Mouse (Mus musculus) liver, embryonic 14.5 days (tissue): ENCODE measurements around the gene Gm11492. TPM values are rescaled to one million over a fixed set of nuclear protein-coding genes. Genes with fewer than 3 reads are reported as not detected.

Source experiments
- ATAC-seq: fragments of 200-750 bp; cut with Nextera tagmentation; 2 replicates; pipeline ENCODE4 v1.8.0; 2017; ENCODE audit warnings: moderate number of reproducible peaks, mild to moderate bottlenecking, moderate library complexity; ENCODE audit not compliant: insufficient read depth
- DNase-seq, 3 experiments: peaks; one replicate each; pipeline ENCODE4 v3.0.0-alpha.2; 2012 to 2013; ENCODE audit warnings: low read depth in 3 of 3, low spot score in 3 of 3
- H3K27ac ChIP-seq: fragments of 300-500 bp; sonication (generic); 2 replicates; pipeline ENCODE4 v1.5.1; 2014; ENCODE audit warnings: moderate library complexity, mild to moderate bottlenecking, control low read depth, inconsistent platforms
- H3K27me3 ChIP-seq: fragments of 300-500 bp; sonication (generic); 2 replicates; pipeline ENCODE4 v1.6.1; 2014; ENCODE audit warnings: mild to moderate bottlenecking, low read length, moderate library complexity; ENCODE audit not compliant: control insufficient read depth, insufficient read depth
- H3K36me3 ChIP-seq: fragments of 300-500 bp; sonication (generic); replicated peaks from 2 replicates; pipeline ENCODE4 v1.6.1; 2014; ENCODE audit warnings: low read depth; ENCODE audit not compliant: control insufficient read depth, insufficient read depth
- H3K4me1 ChIP-seq, 2 experiments: fragments of 200-500 bp in 1 of 2; fragments of 300-500 bp in 1 of 2; sonication (generic) in 1 of 2; replicated peaks; 2 replicates each; pipeline ENCODE4 v1.6.1; 2012 to 2014; ENCODE audit warnings: antibody characterized with exemption in 1 of 2, inconsistent platforms in 1 of 2, low read length in 1 of 2; ENCODE audit not compliant: control insufficient read depth in 2 of 2, insufficient read depth in 2 of 2
- H3K4me2 ChIP-seq: fragments of 300-500 bp; sonication (generic); 2 replicates; pipeline ENCODE4 v1.6.1; 2014; ENCODE audit warnings: low read depth, mild to moderate bottlenecking, control low read depth, moderate library complexity
- H3K4me3 ChIP-seq, 2 experiments: fragments of 200-500 bp in 1 of 2; fragments of 300-500 bp in 1 of 2; sonication (generic) in 1 of 2; 2 replicates each; pipeline ENCODE4 v1.5.1; 2012 to 2014; ENCODE audit warnings: low read depth in 2 of 2, low read length in 2 of 2, mild to moderate bottlenecking in 2 of 2, control low read depth in 1 of 2, inconsistent platforms in 1 of 2, moderate library complexity in 1 of 2; ENCODE audit not compliant: insufficient read depth in 1 of 2
- H3K9ac ChIP-seq: fragments of 300-500 bp; sonication (generic); replicated peaks from 2 replicates; pipeline ENCODE4 v1.6.1; 2014; ENCODE audit warnings: mild to moderate bottlenecking, control low read depth, moderate library complexity
- H3K9me3 ChIP-seq: fragments of 300-500 bp; sonication (generic); 2 replicates; pipeline ENCODE4 v1.6.1; 2016; ENCODE audit warnings: low read length, mixed read lengths; ENCODE audit not compliant: control insufficient read depth
- CTCF ChIP-seq: IDR thresholded peaks from 2 replicates; pipeline ENCODE4 v1.5.1; 2016; ENCODE audit warnings: antibody characterized with exemption, low read depth, control low read depth
- EP300 ChIP-seq: IDR thresholded peaks from 2 replicates; pipeline ENCODE4 v1.6.1; 2016; ENCODE audit warnings: antibody characterized with exemption, low read depth
- WGBS: fragments of 180-500 bp; shearing (Covaris S2); extraction: QIAGEN DNeasy Blood & Tissue Kit; methylation state at CpG from one replicate; pipeline ENCODE4 v1.1.7; 2014; ENCODE audit not compliant: insufficient replicate concordance; 5-methylcytosine and 5-hydroxymethylcytosine counted together
- polyA plus RNA-seq, 2 experiments: library from polyadenylated mRNA; depleted of rRNA in 1 of 2; stranded (reverse) in 1 of 2; unstranded in 1 of 2; fragments of >200 nt; fragmentation: Nextera tagmentation in 1 of 2; extraction: Ambion mirVana in 1 of 2; gene quantifications; 2 replicates each; pipeline versions ENCODE4 v1.2.1 to v1.2.3; 2012 to 2014

Gm11492 gene
- polyA plus RNA-seq (2012; rRNA removed) (not detected in 2 replicates), polyA plus RNA-seq (2014; fragmentation: Nextera tagmentation; extraction: Ambion mirVana) (not detected in 2 replicates)

DNA sequence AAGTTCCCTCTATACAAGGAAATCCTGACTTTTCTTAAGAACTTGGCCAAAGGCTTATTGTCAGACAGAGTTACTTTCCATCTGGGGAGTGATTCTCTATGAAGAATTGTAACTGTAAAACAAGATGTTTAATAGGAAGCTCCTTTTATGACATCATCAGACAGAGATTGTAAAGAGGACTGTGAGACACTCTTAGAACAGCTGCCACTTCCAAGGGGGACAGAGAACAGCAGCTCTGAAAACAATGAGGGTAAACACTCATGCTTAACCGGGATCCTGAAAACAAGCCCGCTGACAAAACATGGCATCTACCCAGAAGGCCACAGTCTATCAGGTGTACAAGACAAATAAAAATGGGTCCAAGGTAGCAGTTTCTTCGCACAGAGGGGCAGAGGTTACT, at the start of gene Gm11492:
Gene Gm11492, plus strand, starts transcription at position 153 of the 400 bp plus-strand sequence.
- Histone ChIP-seq H3K9ac (no peak within 1 kb of the TSS), H3K27ac (no peak within 1 kb of the TSS), H3K36me3 (no peaks in the 10 kb centered on the region), H3K4me1 (no peaks in the 10 kb centered on the region; a peak in 2 of 4 replicates), H3K9me3 (no peaks in the 10 kb centered on the region), H3K4me2 (no peak within 1 kb of the TSS), H3K27me3 (no peaks in the 10 kb centered on the region), H3K4me3 (no peak within 1 kb of the TSS)
- DNase-seq (no peak), ATAC-seq (no peak)
- no peak for TF ChIP-seq CTCF
- TF ChIP-seq EP300: no peak
- 53% methylated on average over 3 of the region's 3 CpGs for WGBS

DNA sequence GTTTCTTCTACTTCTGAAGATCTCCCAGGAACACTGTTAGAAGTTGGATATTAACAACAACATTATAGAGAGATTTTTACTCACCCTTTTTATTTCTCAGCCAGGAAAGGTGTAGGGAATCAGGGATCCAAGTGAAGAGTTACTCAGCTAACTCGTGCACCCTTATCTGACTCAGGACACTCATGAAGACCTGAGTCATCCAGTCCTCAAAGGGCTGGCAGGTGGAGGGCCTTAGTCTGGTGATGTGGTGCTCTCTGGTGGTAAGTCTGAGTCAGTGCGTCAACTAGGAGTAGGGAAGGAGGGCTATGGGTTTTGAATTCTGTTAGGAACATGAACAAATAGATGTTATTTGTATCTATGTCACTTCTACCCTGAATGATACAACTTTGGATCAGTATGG, 47.2 kb upstream of the Gm11492 start:
- Histone ChIP-seq H3K27ac (no peak overlapping the region), H3K4me1 (peaks cover 3 to 15% of the 10 kb centered on the region in 2 experiments; a peak in 3 of 4 replicates), H3K4me2 (no peak overlapping the region), H3K27me3 (no peaks in the 10 kb centered on the region), H3K4me3 (no peak overlapping the region), H3K9me3 (no peaks in the 10 kb centered on the region), H3K9ac (no peak overlapping the region), H3K36me3 (no peaks in the 10 kb centered on the region)
- peak; percentile 47 to 57 (median 52) for DNase-seq
- 8% methylated on average over 2 of the region's 2 CpGs for WGBS
- no peak for TF ChIP-seq EP300
- peak; percentile 86 for TF ChIP-seq CTCF
- ATAC-seq: peak; percentile 71; the same call in 1 of the 2 replicates

DNA sequence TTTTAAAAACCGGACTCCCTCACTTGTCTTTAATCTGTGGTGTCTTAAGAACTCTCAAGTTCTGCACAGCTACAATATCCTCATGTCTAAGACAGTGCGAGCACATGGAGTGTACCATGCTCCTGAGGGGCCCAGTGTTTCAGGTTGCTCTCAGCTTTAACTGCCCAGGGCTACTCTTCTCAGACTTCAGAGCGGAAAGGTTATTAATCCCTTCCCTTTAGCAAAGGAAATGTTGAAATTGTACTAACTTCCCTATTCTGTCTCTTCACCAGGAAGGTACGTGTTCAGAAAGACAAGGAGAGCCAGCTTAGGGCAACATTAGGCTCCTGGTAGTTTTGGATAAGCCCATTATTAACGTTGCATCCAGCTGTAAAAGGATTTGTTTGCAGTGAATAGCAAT, 43.0 kb upstream of the Gm11492 start:
- Histone ChIP-seq H3K27ac (no peak overlapping the region), H3K4me2 (no peak overlapping the region), H3K4me1 (peaks cover 5 to 19% of the 10 kb centered on the region in 2 experiments; a peak in 3 of 4 replicates), H3K36me3 (no peaks in the 10 kb centered on the region), H3K27me3 (no peaks in the 10 kb centered on the region), H3K4me3 (no peak overlapping the region), H3K9ac (no peak overlapping the region), H3K9me3 (no peaks in the 10 kb centered on the region)
- ATAC-seq (no peak), DNase-seq (no peak)
- 36% methylated on average over 5 of the region's 5 CpGs for WGBS
- TF ChIP-seq CTCF: no peak
- no peak for TF ChIP-seq EP300

DNA sequence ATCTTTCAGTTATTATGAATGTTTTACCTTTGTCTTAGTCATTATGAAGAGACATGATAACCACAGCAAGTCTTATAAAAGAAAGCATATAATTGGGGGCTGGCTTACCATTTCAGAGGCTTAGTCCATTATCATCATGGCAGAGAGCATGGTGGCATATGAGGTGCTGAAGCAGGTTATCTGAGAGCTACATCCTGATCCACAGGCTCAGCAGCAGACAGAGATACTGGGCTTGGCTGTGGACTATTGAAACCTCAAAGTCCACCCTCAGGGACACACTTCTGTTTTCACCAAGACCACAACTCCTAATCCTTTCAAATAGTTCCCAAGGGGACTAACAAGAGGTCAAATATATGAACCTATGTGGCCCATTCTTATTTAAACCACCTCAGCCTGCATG, 42.5 kb upstream of the Gm11492 start:
- Histone ChIP-seq H3K4me3 (no peak overlapping the region), H3K9ac (no peak overlapping the region), H3K4me2 (no peak overlapping the region), H3K27me3 (no peaks in the 10 kb centered on the region), H3K9me3 (no peaks in the 10 kb centered on the region), H3K27ac (no peak overlapping the region), H3K4me1 (peaks cover 5 to 17% of the 10 kb centered on the region in 2 experiments; a peak in 3 of 4 replicates), H3K36me3 (no peaks in the 10 kb centered on the region)
- no peak for ATAC-seq
- TF ChIP-seq CTCF: no peak
- TF ChIP-seq EP300: no peak
- no peak for DNase-seq

DNA sequence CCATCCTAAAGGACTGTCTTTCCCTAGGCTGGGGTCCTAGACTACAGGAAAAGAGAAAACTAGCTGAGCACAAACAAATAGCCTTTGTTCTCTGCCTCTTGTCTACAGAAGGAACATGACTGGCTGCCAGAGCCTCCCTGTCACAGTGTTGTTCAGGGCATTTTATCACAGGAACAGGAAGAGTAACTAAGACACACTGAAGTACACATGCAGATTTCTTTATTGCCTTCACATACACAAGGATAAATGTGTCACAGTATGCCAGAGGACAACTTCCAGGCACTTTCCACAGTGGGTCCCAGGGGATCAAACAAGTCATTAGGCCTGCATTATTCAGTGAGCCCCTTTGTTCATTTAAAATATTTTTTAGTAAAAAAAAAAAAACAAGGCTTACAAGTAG, 41.7 kb upstream of the Gm11492 start:
- no peaks in the 10 kb centered on the region for H3K27me3 ChIP-seq
- no peak overlapping the region for H3K4me2 ChIP-seq
- H3K4me1 ChIP-seq: peaks cover 2 to 16% of the 10 kb centered on the region in 2 experiments; a peak in 3 of 4 replicates
- ATAC-seq (no peak), DNase-seq (no peak)
- TF ChIP-seq CTCF (no peak), EP300 (no peak)
- H3K4me3 ChIP-seq: no peak overlapping the region
- no peak overlapping the region for H3K27ac ChIP-seq
- H3K9ac ChIP-seq: no peak overlapping the region
- H3K9me3 ChIP-seq: no peaks in the 10 kb centered on the region
- H3K36me3 ChIP-seq: no peaks in the 10 kb centered on the region
